Mouse (Mus musculus): ENCODE results near the gene Vmn2r20.
"Not testable (repeated sequence)": the region's sequence is repeated elsewhere in the genome, so short reads cannot be mapped to it uniquely, and the experiment has no call there.

Gene Vmn2r20
- long read RNA-seq, experiment 1 = 0 reads
- long read RNA-seq, experiment 2 = 0 reads

DNA sequence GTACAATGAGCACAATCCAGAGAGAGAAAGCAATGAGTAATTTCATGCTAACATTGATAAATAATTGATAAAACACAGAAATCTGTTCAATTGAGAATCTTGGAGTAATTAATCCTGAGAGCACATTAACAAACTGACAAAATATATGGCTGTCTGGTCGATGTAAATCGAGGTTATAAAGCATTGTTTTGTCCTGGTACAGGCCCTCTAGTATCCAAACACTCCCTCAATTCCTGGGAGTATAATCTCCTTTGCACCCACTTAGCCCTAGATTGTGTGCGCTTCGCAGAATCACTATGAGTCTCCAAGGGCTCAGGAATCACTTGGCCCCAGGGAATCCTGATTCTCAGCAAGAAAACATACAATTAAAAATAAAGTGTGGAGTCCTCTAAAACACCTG is at the start of gene Vmn2r20:
Gene Vmn2r20, minus strand, starts transcription at position 101 of the 400 bp plus-strand sequence.
- intact Hi-C loops (cut with DNase I) = not testable (repeated sequence)

DNA sequence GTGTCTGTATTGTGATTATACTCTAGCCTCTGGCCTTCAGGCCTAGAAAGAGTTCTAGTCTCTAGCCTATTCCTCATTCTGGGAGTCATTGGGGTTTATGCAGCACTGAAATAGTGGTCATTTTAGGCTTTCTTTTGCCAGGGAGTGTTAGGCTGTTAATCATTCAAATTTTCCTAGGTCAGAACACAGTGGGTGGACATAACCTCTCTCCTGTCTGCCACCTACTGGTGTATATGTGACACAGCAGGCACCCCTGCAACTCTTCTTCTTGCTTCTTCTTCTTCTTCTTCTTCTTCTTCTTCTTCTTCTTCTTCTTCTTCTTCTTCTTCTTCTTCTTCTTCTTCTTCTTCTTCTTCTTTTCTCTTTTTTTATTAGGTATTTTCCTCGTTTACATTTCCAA is 6.5 kb upstream of the Vmn2r20 start:
- intact Hi-C loops (cut with DNase I) = not testable (repeated sequence)

- intact Hi-C loops (cut with DNase I) = not testable (repeated sequence)
Observed at GRCm38 (mm10) chr6:123406918-123407665, 10.8 kb downstream of the Vmn2r20 start.

GRCm38 (mm10) chr6:123388824-123389223 is 29.1 kb downstream of the Vmn2r20 start:
- intact Hi-C loops (cut with DNase I) = not testable (repeated sequence)

DNA sequence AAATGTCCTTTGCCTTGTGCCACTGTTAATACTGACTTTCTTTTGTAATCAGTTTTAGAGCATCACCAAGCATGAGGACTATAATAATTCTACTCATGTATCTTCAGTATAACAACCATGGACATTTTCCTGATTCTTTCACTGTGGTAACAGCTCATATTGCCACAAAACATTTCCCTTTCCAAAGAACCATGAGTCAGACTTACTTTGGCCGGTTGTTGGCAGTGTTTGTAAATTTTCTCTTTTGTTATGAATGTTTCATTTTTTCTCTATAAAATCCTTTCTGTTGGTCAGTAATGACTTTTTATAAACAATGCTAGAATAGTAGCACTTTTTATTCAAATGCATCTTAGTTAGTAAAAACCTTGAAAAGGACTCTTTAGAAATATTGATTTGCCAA is 71.8 kb downstream of the Vmn2r20 start:
- intact Hi-C loops (cut with DNase I) = no loop called here

DNA sequence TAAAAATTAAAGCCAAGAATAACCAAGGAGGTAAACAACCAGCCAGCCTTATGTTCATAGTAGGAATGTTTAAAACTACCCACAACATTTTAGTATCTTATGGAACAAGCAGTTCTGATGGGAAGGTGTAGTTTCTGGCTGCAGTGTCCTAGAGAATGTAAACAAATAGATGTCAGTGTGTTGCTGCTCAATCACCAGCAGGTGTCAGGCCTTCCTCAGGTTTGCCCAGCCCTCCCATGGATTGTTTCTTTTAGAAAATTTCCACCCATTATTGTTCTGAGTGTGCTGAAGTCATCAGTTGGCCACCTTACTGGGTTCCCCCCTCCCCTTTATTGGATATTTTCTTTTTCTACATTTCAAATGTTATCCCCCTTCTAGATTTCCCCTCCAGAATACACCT is 77.8 kb downstream of the Vmn2r20 start:
- intact Hi-C loops (cut with DNase I) = no loop called here

- intact Hi-C loops (cut with DNase I) = no loop called here
Observed at GRCm38 (mm10) chr6:123332503-123332902, 85.4 kb downstream of the Vmn2r20 start.
